Mouse (Mus musculus) heart, adult 2 months (tissue): ENCODE measurements around the gene Nuak1.

Experiments
- CTCF ChIP-seq: fragments of 200-600 bp; IDR thresholded peaks from 2 replicates; pipeline ENCODE4 v1.8.1; 2022; ENCODE audit warnings: antibody characterized with exemption, mild to moderate bottlenecking, moderate library complexity
- EP300 ChIP-seq: fragments of 200-500 bp; IDR thresholded peaks from 2 replicates; pipeline ENCODE4 v1.6.1; 2011; ENCODE audit warnings: low read depth, low read length, control low read depth; ENCODE audit not compliant: insufficient read depth
- POLR2A ChIP-seq: fragments of 200-500 bp; IDR thresholded peaks from 2 replicates; pipeline ENCODE4 v1.6.1; 2011; ENCODE audit warnings: mild to moderate bottlenecking, low read depth, low read length, control low read depth; ENCODE audit not compliant: insufficient read depth

DNA sequence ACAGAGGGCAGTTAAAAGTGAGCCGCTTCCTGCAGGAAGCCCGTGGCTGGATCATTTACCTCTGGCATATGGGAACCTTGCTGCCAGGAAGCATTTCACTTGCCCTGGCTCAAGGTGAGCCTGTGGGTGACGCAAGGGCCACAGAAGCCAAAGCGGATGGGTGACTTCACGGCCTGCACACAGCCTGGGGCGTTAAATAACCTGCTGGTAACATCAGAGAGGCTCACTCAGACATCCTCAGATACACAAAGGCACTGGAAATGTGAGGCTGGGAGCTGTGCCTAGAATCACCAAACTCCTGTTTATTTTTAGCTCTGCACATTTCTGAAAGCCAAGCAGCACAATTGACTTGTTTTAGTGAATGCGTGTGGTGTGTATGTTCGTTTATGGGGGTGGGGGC, 23.6 kb downstream of the Nuak1 start:
- no peak for TF ChIP-seq POLR2A
- no peak for TF ChIP-seq CTCF
- TF ChIP-seq EP300: peak; percentile 67
